Mouse (Mus musculus) lung, postnatal 0 days (tissue): ENCODE data around the gene Tpst2.

Experiments used
- CTCF ChIP-seq: IDR thresholded peaks from 2 replicates; pipeline ENCODE4 v1.5.1; 2016; ENCODE audit warnings: antibody characterized with exemption, mild to moderate bottlenecking
- EP300 ChIP-seq: IDR thresholded peaks from 2 replicates; pipeline ENCODE4 v1.6.1; 2016; ENCODE audit warnings: antibody characterized with exemption, mild to moderate bottlenecking, control low read depth

GRCm38 (mm10) chr5:112237866-112238570 lies 38.5 kb upstream of the Tpst2 start:
- TF ChIP-seq CTCF (no peak), EP300 (no peak)
